Mouse (Mus musculus) kidney, adult 2 months (tissue): ENCODE results near the gene 4933427D14Rik. TPM values are rescaled to one million over a fixed set of nuclear protein-coding genes. Genes with fewer than 3 reads are reported as not detected.

ENCODE experiments used
- DNase-seq: peaks from one replicate; pipeline ENCODE4 v3.0.0; 2021
- H3K27ac ChIP-seq: fragments of 200-500 bp; 2 replicates; pipeline ENCODE4 v1.5.1; 2012; ENCODE audit warnings: low read depth, low read length, control low read depth, inconsistent platforms; ENCODE audit not compliant: insufficient read depth
- H3K27me3 ChIP-seq: fragments of 200-500 bp; replicated peaks from 2 replicates; pipeline ENCODE4 v1.6.1; 2012; ENCODE audit warnings: mild to moderate bottlenecking, moderate library complexity, low read length, inconsistent platforms; ENCODE audit not compliant: control insufficient read depth, insufficient read depth
- H3K36me3 ChIP-seq: fragments of 200-500 bp; 2 replicates; pipeline ENCODE4 v1.6.1; 2012; ENCODE audit warnings: mild to moderate bottlenecking, moderate library complexity, low read length, inconsistent platforms; ENCODE audit not compliant: control insufficient read depth, insufficient read depth
- H3K4me1 ChIP-seq: fragments of 200-500 bp; 2 replicates; pipeline ENCODE4 v1.6.1; 2011; ENCODE audit warnings: low read length; ENCODE audit not compliant: control insufficient read depth, insufficient read depth
- H3K4me3 ChIP-seq: fragments of 200-500 bp; 2 replicates; pipeline ENCODE4 v1.5.1; 2011; ENCODE audit warnings: mild to moderate bottlenecking, low read depth, low read length, control low read depth; ENCODE audit not compliant: insufficient read depth
- CTCF ChIP-seq: fragments of 200-500 bp; conservative IDR thresholded peaks from 2 replicates; pipeline ENCODE4 v1.5.1; 2011; ENCODE audit warnings: low read depth, mild to moderate bottlenecking, control low read depth, low read length, moderate library complexity, mixed read lengths; ENCODE audit not compliant: insufficient read depth, insufficient read length
- POLR2A ChIP-seq: fragments of 200-500 bp; IDR thresholded peaks from one replicate; pipeline ENCODE4 v1.6.1; 2011; ENCODE audit warnings: low read depth, low read length, control low read depth
- WGBS: fragments of 180-500 bp; shearing (Covaris S2); methylation state at CpG from one replicate; pipeline ENCODE4 v1.1.7; 2018; 5-methylcytosine and 5-hydroxymethylcytosine counted together
- polyA plus RNA-seq: library from polyadenylated mRNA; depleted of rRNA; stranded (reverse); fragments of >200 nt; gene quantifications from 2 replicates; pipeline ENCODE4 v1.2.3, GENCODE M21; 2012

4933427D14Rik gene
- polyA plus RNA-seq, 1 experiment: 4.8 TPM

- DNase-seq: no peak
- no peaks in the 10 kb centered on the region for H3K36me3 ChIP-seq
- H3K4me1 ChIP-seq: no peaks in the 10 kb centered on the region; the same call in 1 of the 2 replicates
- no peak overlapping the region for H3K4me3 ChIP-seq
- TF ChIP-seq POLR2A (no peak), CTCF (no peak)
- H3K27ac ChIP-seq: no peak overlapping the region
- WGBS: 64% methylated on average over 5 of the region's 5 CpGs
- H3K27me3 ChIP-seq: no peaks in the 10 kb centered on the region
These were observed 9.9 kb upstream of the 4933427D14Rik start for GRCm38 (mm10) chr11:72217116-72217515.

GRCm38 (mm10) chr11:72215410-72215797 lies 8.1 kb upstream of the 4933427D14Rik start, which contains the start of gene Med31:
Gene Med31, minus strand, starts transcription at chr11:72215592.
- no peaks in the 10 kb centered on the region for H3K27me3 ChIP-seq
- DNase-seq: peak; percentile 94
- H3K27ac ChIP-seq: peak within 1 kb of the TSS; percentile 57
- H3K4me1 ChIP-seq: no peaks in the 10 kb centered on the region; the same call in 1 of the 2 replicates
- no peaks in the 10 kb centered on the region for H3K36me3 ChIP-seq
- TF ChIP-seq CTCF: no peak
- no peak for TF ChIP-seq POLR2A
- under 1% methylated on average over 29 of the region's 29 CpGs for WGBS
- peak within 1 kb of the TSS; percentile 86 for H3K4me3 ChIP-seq

- Histone ChIP-seq H3K27me3 (no peaks in the 10 kb centered on the region), H3K27ac (peak overlapping the region; percentile 57), H3K4me3 (peak overlapping the region; percentile 86), H3K4me1 (no peaks in the 10 kb centered on the region; the same call in 1 of the 2 replicates), H3K36me3 (no peaks in the 10 kb centered on the region)
- TF ChIP-seq POLR2A (no peak), CTCF (no peak)
- under 1% methylated on average over 51 of the region's 51 CpGs for WGBS
- peak; percentile 97 for DNase-seq
These were observed 7.5 kb upstream of the 4933427D14Rik start for GRCm38 (mm10) chr11:72214591-72215409.

GRCm38 (mm10) chr11:72207834-72208377 lies 647 bp upstream of the 4933427D14Rik start:
- Histone ChIP-seq H3K4me3 (peak overlapping the region; percentile 91), H3K36me3 (no peaks in the 10 kb centered on the region), H3K27me3 (no peaks in the 10 kb centered on the region), H3K27ac (peak overlapping the region; percentile 54; the same call in 1 of the 2 replicates), H3K4me1 (0 out of 2 replicates have a peak, but pooled peaks cover 5% of the 10 kb centered on the region)
- 3% methylated on average over 17 of the region's 17 CpGs for WGBS
- TF ChIP-seq POLR2A: no peak
- no peak for TF ChIP-seq CTCF
- peak; percentile 73 for DNase-seq

- Histone ChIP-seq H3K4me1 (0 out of 2 replicates have a peak, but pooled peaks cover 5% of the 10 kb centered on the region), H3K36me3 (no peaks in the 10 kb centered on the region), H3K27me3 (no peaks in the 10 kb centered on the region), H3K27ac (peak within 1 kb of the TSS; percentile 54; the same call in 1 of the 2 replicates), H3K4me3 (peak within 1 kb of the TSS; percentile 91)
- under 1% methylated on average over 43 of the region's 43 CpGs for WGBS
- DNase-seq: peak; percentile 17
- TF ChIP-seq POLR2A (no peak), CTCF (no peak)
These were observed 687 bp downstream of the 4933427D14Rik start, which contains the start of gene Gm43951 for GRCm38 (mm10) chr11:72206341-72207203. Gene Gm43951, minus strand, starts transcription at chr11:72206840.

- DNase-seq: no peak
- H3K4me3 ChIP-seq: no peak overlapping the region
- WGBS: 83% methylated on average over 6 of the region's 6 CpGs
- 0 out of 2 replicates have a peak, but pooled peaks cover 5% of the 10 kb centered on the region for H3K4me1 ChIP-seq
- H3K27ac ChIP-seq: no peak overlapping the region
- H3K27me3 ChIP-seq: no peaks in the 10 kb centered on the region
- TF ChIP-seq CTCF: no peak
- no peak for TF ChIP-seq POLR2A
- H3K36me3 ChIP-seq: no peaks in the 10 kb centered on the region
These were observed 2.0 kb downstream of the 4933427D14Rik start for GRCm38 (mm10) chr11:72205256-72205655.
